Mouse (Mus musculus) olfactory bulb, adult 2 months (tissue): Measurements from ENCODE around the gene Pde4b.

Experiments used
- CTCF ChIP-seq: fragments of 200-500 bp; IDR thresholded peaks from 2 replicates; pipeline ENCODE4 v1.5.1; 2012; ENCODE audit warnings: low read depth, mild to moderate bottlenecking, low read length, moderate library complexity; ENCODE audit not compliant: insufficient read depth
- POLR2A ChIP-seq: fragments of 200-500 bp; IDR thresholded peaks from 2 replicates; pipeline ENCODE4 v1.6.1; 2012; ENCODE audit warnings: mild to moderate bottlenecking, low read depth, low read length, moderate library complexity; ENCODE audit not compliant: insufficient read depth

DNA sequence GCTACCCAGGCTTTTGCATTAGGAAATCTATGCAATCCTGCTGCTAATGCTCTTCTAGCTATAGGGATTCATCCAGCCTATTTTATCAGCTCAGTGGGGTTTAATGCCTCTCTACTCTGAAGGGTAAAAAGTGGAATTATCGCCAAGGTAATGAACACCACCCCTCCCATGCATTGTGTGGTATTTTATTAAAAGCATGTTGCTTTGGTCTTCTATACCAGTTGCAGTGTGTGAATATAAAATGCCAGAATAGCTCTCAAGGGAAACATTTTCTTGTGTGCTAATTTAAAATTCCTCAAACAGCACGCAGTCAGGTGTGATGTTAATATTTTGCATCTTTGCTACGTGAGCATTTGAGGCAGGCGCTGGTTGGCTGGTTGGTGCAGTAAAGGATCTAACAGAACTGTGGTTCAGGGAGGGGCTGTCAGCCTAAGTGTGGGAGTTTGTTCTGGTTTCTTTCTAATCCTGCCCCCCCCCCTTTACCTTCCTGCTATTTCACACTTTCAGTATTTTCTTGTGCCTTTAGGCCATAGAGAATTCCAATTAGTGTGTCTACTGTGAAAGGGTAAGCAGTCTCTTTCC is 259.7 kb downstream of the Pde4b start:
- TF ChIP-seq POLR2A (no peak), CTCF (no peak)
